Mouse (Mus musculus): Measurements from ENCODE around the gene Cd55. TPM values are rescaled to one million over a fixed set of nuclear protein-coding genes. Genes with fewer than 3 reads are reported as not detected.
"Not testable (repeated sequence)": the region's sequence is repeated elsewhere in the genome, so short reads cannot be mapped to it uniquely, and the experiment has no call there.

The Cd55 gene
- polyA plus RNA-seq, 1 experiment from 2014 or later = 1.9 TPM

DNA sequence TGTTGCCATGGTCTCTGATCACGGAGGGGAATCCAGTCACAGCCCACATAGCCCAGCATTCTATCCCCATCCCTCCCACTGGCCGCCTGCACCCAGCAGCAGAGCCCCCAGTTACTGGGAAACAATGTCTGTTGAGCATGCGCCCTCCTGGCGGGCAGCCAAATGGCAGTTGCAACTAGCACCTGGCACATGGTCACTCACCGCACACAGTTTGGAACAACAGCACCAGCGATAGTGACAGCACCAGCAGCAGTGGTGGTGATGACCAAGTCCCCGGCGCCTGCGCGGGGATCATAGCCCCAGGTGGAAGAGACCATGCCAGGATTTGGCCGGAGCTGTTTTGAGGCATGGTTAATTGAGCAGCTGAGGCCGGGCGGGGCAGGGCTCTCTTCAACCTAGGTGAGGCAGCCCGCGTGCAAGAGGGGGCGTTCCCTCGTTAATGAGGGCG lies 39.9 kb downstream of the Cd55 start, which contains the start of gene Cd55b:
Gene Cd55b, minus strand, starts transcription at position 346 of the 448 bp plus-strand sequence.
- ChIA-PET CTCF (no interaction called here), POLR2A (no interaction called here)
- ATAC-seq = no peak

DNA sequence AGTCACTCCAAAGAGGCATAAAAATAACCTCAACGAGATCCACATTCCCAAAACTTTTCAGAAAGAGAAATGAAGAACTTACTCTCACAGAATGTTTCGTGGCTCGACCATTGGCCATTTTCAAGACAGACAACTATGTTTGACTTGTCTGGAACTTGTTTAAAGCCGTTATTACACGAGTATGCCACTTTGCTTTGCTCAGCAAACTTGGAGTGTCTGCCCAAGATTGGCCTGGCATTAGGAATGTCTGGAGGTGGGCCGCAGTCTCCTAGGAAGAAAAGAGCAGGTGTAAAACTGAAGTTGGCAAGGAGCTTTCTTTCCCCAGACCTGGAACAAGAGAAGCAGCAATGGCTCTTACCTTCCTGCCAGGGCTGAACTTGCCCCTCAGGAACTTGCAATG lies 40.5 kb downstream of the Cd55 start:
- in situ Hi-C loops (cut with MboI; ENCODE audit: low pct_unique_long_range_greater_than_20kb) = not testable (repeated sequence)

More for the DNA sequence above, 39.9 kb downstream of the Cd55 start, which contains the start of gene Cd55b:
- H3K27me3 ChIP-seq = no peaks in the 10 kb centered on the region
- DNase-seq (ENCODE audit: low read depth, low spot score) = no peak
- in situ Hi-C loops (cut with MboI; ENCODE audit: low pct_unique_long_range_greater_than_20kb) = no loop called here
- no peak for TF ChIP-seq CTCF (IDR thresholded peaks at IDR 0.05)

DNA sequence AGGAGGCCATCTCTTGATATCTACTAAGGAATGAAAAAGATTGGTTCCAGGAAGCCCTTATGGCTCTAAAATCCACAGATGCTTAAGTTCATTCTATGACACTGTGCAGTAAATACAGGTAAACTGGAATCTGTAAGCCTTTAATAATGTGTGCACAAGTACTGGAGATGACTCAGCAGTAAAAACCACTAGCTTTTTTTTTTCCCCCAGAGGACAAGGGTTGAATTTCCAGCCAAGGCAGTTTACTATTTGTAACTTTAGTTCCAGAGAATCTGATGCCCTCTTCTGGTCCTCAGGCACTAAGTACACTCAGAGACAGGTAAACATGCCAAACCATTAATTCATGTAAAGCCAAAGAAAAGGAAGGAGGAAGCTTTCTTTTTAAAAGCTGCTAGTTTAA lies 65.4 kb downstream of the Cd55 start:
- H3K27me3 ChIP-seq; DNase-seq (ENCODE audit: low read depth, low spot score); POLR2A ChIA-PET; ATAC-seq: not testable (repeated sequence)
- in situ Hi-C loops (cut with MboI; ENCODE audit: low pct_unique_long_range_greater_than_20kb) = loop anchor here (5.0 kb wide), 1 partner anchor 45 kb away; no protein-coding TSS in a partner anchor
- CTCF ChIA-PET = interaction anchor here (1.6 kb wide), 1 partner anchor 25 kb away, joined by 3 read pairs; no protein-coding TSS in a partner anchor

More for the DNA sequence above, 40.5 kb downstream of the Cd55 start:
- POLR2A ChIA-PET; ATAC-seq; CTCF ChIA-PET; H3K27me3 ChIP-seq; DNase-seq (ENCODE audit: low read depth, low spot score): not testable (repeated sequence)

Other genes with a start within 250 kb of the Cd55 start
- 0.21 TPM for gene Cd55b, start 39.7 kb downstream of the Cd55 start, polyA plus RNA-seq (2021)
- gene Zp3r, start 166.9 kb upstream of the Cd55 start, polyA plus RNA-seq (2021) = not detected
- gene C4bp, start 198.9 kb upstream of the Cd55 start, polyA plus RNA-seq (2021) = 2.7 TPM

Data from Patski (cell line).